Mouse (Mus musculus) cerebellum, adult 11 months (tissue): ENCODE results near the gene Arhgap18.

Experiments
- DNase-seq: peaks from one replicate; pipeline ENCODE4 v3.0.0; 2022

Gene Arhgap18

GRCm38 (mm10) chr10:26832669-26833249 lies 79.5 kb downstream of the Arhgap18 start:
- DNase-seq, result no peak

- DNase-seq, result no peak
Observed at GRCm38 (mm10) chr10:26833393-26833792, 80.2 kb downstream of the Arhgap18 start.

- DNase-seq, result no peak
Observed at GRCm38 (mm10) chr10:26849311-26849710, 96.1 kb downstream of the Arhgap18 start.

GRCm38 (mm10) chr10:26849854-26850253 lies 96.6 kb downstream of the Arhgap18 start:
- no peak for DNase-seq

GRCm38 (mm10) chr10:26854556-26855100 lies 101.4 kb downstream of the Arhgap18 start:
- no peak for DNase-seq

GRCm38 (mm10) chr10:26855851-26856535 lies 102.8 kb downstream of the Arhgap18 start:
- no peak for DNase-seq

GRCm38 (mm10) chr10:26857583-26857982 lies 104.4 kb downstream of the Arhgap18 start:
- no peak for DNase-seq

- DNase-seq, result no peak
Observed at GRCm38 (mm10) chr10:26858537-26858936, 105.3 kb downstream of the Arhgap18 start.

GRCm38 (mm10) chr10:26861231-26861630 lies 108.0 kb downstream of the Arhgap18 start:
- DNase-seq, result no peak

- no peak for DNase-seq
Observed at GRCm38 (mm10) chr10:26862207-26862606, 109.0 kb downstream of the Arhgap18 start.

- DNase-seq, result no peak
Observed at GRCm38 (mm10) chr10:26863982-26864381, 110.8 kb downstream of the Arhgap18 start.

- DNase-seq, result no peak
Observed at GRCm38 (mm10) chr10:26870802-26871201, 117.6 kb downstream of the Arhgap18 start.

- no peak for DNase-seq
Observed at GRCm38 (mm10) chr10:26877309-26877708, 124.1 kb downstream of the Arhgap18 start.

- no peak for DNase-seq
Observed at GRCm38 (mm10) chr10:26878924-26879600, 125.8 kb downstream of the Arhgap18 start.

GRCm38 (mm10) chr10:26884949-26885348 lies 131.7 kb downstream of the Arhgap18 start:
- DNase-seq, result no peak

- DNase-seq, result no peak
Observed at GRCm38 (mm10) chr10:26889226-26889625, 136.0 kb downstream of the Arhgap18 start.

- DNase-seq, result no peak
Observed at GRCm38 (mm10) chr10:26889754-26890153, 136.5 kb downstream of the Arhgap18 start.

GRCm38 (mm10) chr10:26890269-26890955 lies 137.2 kb downstream of the Arhgap18 start:
- DNase-seq, result peak; percentile 2

GRCm38 (mm10) chr10:26893091-26893490 lies 139.9 kb downstream of the Arhgap18 start:
- no peak for DNase-seq

- DNase-seq, result no peak
Observed at GRCm38 (mm10) chr10:26895726-26896125, 142.5 kb downstream of the Arhgap18 start.

- DNase-seq, result no peak
Observed at GRCm38 (mm10) chr10:26900426-26900825, 147.2 kb downstream of the Arhgap18 start.

- no peak for DNase-seq
Observed at GRCm38 (mm10) chr10:26903781-26904180, 150.6 kb downstream of the Arhgap18 start.

GRCm38 (mm10) chr10:26911176-26911575 lies 158.0 kb downstream of the Arhgap18 start:
- no peak for DNase-seq
